In genomic region chr1:152799897-152800296, GRCm38 (mm10) we compare ENCODE assay signal across 8 mouse cellular contexts. TPM values are rescaled to one million over a fixed set of nuclear protein-coding genes. Genes with fewer than 3 reads are reported as not detected.
DNase-seq lines count a peak whose midpoint lies in the region; ATAC-seq and TF ChIP-seq lines count a peak whose summit lies in the region.

Gene Ncf2, plus strand, starts transcription at chr1:152800194.

- no peak for DNase-seq in neural tube, embryonic 10.5 days (ENCODE audit: extremely low spot score, low spot score)
- no peak for DNase-seq in large intestine, adult 2 months (ENCODE audit: low read depth, low spot score)
- DNase-seq in spleen, postnatal 36 days (ENCODE audit: low spot score in 2 of 2) = no peak
- DNase-seq in T-cell, adult 2 months (ENCODE audit: low spot score) = no peak

- H3K9ac ChIP-seq in neural tube, embryonic 12.5 days = no peak within 1 kb of the TSS
- H3K9ac ChIP-seq in forebrain, embryonic 16.5 days (replicated peaks; ENCODE audit: low read depth, low read length) = no peak within 1 kb of the TSS

- WGBS in neural tube, embryonic 12.5 days = 15% methylated on average over 2 of the region's 2 CpGs
- 5% methylated on average over 2 of the region's 2 CpGs for WGBS in forebrain, embryonic 16.5 days
- 32% methylated on average over 2 of the region's 2 CpGs for WGBS in large intestine, adult 2 months
- WGBS in small intestine, adult 2 months = 30% methylated on average over 2 of the region's 2 CpGs

- no peaks in the 10 kb centered on the region for H3K27me3 ChIP-seq in neural tube, embryonic 12.5 days (replicated peaks)
- H3K27me3 ChIP-seq in forebrain, embryonic 16.5 days (replicated peaks; ENCODE audit: control insufficient read depth, insufficient read depth, low read length) = no peaks in the 10 kb centered on the region
- H3K27me3 ChIP-seq in small intestine, adult 2 months (ENCODE audit: control insufficient read depth, insufficient read depth, low read length) = no peaks in the 10 kb centered on the region

- TF ChIP-seq CTCF in small intestine, adult 2 months (IDR thresholded peaks at IDR 0.05; ENCODE audit: extremely low read depth, insufficient read length, insufficient replicate concordance, low read depth, low read length) = no peak

- H3K4me2 ChIP-seq in neural tube, embryonic 12.5 days (replicated peaks) = no peak within 1 kb of the TSS
- H3K4me2 ChIP-seq in forebrain, embryonic 16.5 days (ENCODE audit: low read length) = no peak within 1 kb of the TSS

- no peak for TF ChIP-seq POLR2A in small intestine, adult 2 months (IDR thresholded peaks at IDR 0.05; ENCODE audit: low read depth, low read length)

- no peak within 1 kb of the TSS for H3K27ac ChIP-seq in neural tube, embryonic 12.5 days
- H3K27ac ChIP-seq in forebrain, embryonic 16.5 days (ENCODE audit: low read length) = no peak within 1 kb of the TSS
- H3K27ac ChIP-seq in small intestine, adult 2 months (ENCODE audit: insufficient read depth, low read depth, low read length) = peak within 1 kb of the TSS; percentile 31; the same call in 1 of the 2 replicates

- H3K4me3 ChIP-seq in neural tube, embryonic 12.5 days = no peak within 1 kb of the TSS
- no peak within 1 kb of the TSS for H3K4me3 ChIP-seq in forebrain, embryonic 16.5 days (replicated peaks; ENCODE audit: low read length)
- H3K4me3 ChIP-seq in small intestine, adult 2 months (ENCODE audit: low read depth, low read length) = no peak within 1 kb of the TSS

- no peaks in the 10 kb centered on the region for H3K36me3 ChIP-seq in neural tube, embryonic 12.5 days
- no peaks in the 10 kb centered on the region for H3K36me3 ChIP-seq in forebrain, embryonic 16.5 days (ENCODE audit: control insufficient read depth, insufficient read depth)
- no peaks in the 10 kb centered on the region for H3K36me3 ChIP-seq in small intestine, adult 2 months (ENCODE audit: control insufficient read depth, insufficient read depth, low read length)

- H3K4me1 ChIP-seq in neural tube, embryonic 12.5 days = peaks cover 6% of the 10 kb centered on the region; the same call in 1 of the 2 replicates
- H3K4me1 ChIP-seq in forebrain, embryonic 16.5 days (replicated peaks; ENCODE audit: control insufficient read depth, insufficient read depth, low read length) = 0 out of 2 replicates have a peak, but pooled peaks cover 3% of the 10 kb centered on the region
- peaks cover 3% of the 10 kb centered on the region; the same call in 1 of the 2 replicates for H3K4me1 ChIP-seq in small intestine, adult 2 months (ENCODE audit: control insufficient read depth, insufficient read depth, insufficient read length, low read length)

- peak; percentile 82 for ATAC-seq in neural tube, embryonic 12.5 days (ENCODE audit: low FRiP score, low read depth)
- peak; percentile 84 for ATAC-seq in forebrain, embryonic 16.5 days
- no peak for ATAC-seq in cerebellum, adult (ENCODE audit: insufficient number of reproducible peaks, low FRiP score, low TSS enrichment)

- no peaks in the 10 kb centered on the region for H3K9me3 ChIP-seq in neural tube, embryonic 12.5 days
- H3K9me3 ChIP-seq in forebrain, embryonic 16.5 days (ENCODE audit: control insufficient read depth, low read length) = no peaks in the 10 kb centered on the region

RNA-seq across cellular contexts. Expression of gene Ncf2, which starts in this region (rescaled TPM):
- 3.0 and 4.0 TPM in 2 replicates for polyA plus RNA-seq in neural tube, embryonic 12.5 days (2016; fragmentation: Nextera tagmentation; extraction: Ambion mirVana)
- polyA plus RNA-seq in forebrain, embryonic 16.5 days (2015; fragmentation: Nextera tagmentation; extraction: Ambion mirVana) = 2.2 and 3.1 TPM in 2 replicates
- polyA plus RNA-seq in large intestine, adult 2 months (2012; rRNA removed) = 11.2 and 11.8 TPM in 2 replicates
- polyA plus RNA-seq in small intestine, adult 2 months (2012; rRNA removed) = 3.0 and 5.4 TPM in 2 replicates
